Mouse (Mus musculus) inflammation-experienced regulatory T-cells, adult 6 months (primary cell): ENCODE measurements around the gene Majin. TPM values are rescaled to one million over a fixed set of nuclear protein-coding genes. Genes with fewer than 3 reads are reported as not detected.
A peak's percentile ranks its signal among the peaks of the same experiment; 100 is the strongest.

ENCODE experiments used
- ATAC-seq: one replicate; pipeline ENCODE4 v1.8.0; 2017
- polyA plus RNA-seq, 3 experiments: library from polyadenylated mRNA; unstranded; fragments of 100-300 nt; shearing (Covaris generic); gene quantifications; one replicate each; pipeline ENCODE4 v1.2.1; 2017

The Majin gene
- polyA plus RNA-seq, 3 experiments from 2014 or later, result 0.55 to 0.79 TPM; not detected in 1

GRCm38 (mm10) chr19:6230411-6230810 lies 46.2 kb downstream of the Majin start:
- ATAC-seq, result no peak

- ATAC-seq, result no peak
Observed at GRCm38 (mm10) chr19:6231036-6231435, 46.8 kb downstream of the Majin start.

DNA sequence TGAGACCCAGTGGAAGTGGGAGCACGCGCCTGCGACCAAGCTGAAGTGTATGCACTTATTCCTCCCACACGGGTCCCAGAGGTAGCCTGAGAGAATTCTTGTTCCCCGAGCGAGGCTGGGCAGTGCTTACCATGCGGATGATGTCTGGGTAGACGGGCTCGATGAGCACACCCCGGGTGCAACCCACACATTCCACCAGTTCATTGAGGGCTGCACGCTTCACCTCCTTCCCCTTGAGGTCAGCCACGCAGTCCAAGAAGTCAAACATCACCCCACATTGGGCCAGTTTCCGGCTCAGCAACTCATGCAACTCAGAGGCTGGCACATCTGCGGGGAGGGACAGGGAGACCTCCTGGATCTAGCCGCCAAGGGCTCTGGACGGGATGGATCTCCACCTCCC lies 49.5 kb downstream of the Majin start:
- ATAC-seq, result no peak

- no peak for ATAC-seq
Observed at GRCm38 (mm10) chr19:6234337-6235083, 50.3 kb downstream of the Majin start.

- peak; percentile 90 for ATAC-seq
Observed at GRCm38 (mm10) chr19:6235084-6236052, 51.2 kb downstream of the Majin start, which contains the start of gene Ppp2r5b. TSS of gene Ppp2r5b (minus strand) at chr19:6235872.

- peak; percentile 85 for ATAC-seq
Observed at GRCm38 (mm10) chr19:6236053-6236441, 51.9 kb downstream of the Majin start.

DNA sequence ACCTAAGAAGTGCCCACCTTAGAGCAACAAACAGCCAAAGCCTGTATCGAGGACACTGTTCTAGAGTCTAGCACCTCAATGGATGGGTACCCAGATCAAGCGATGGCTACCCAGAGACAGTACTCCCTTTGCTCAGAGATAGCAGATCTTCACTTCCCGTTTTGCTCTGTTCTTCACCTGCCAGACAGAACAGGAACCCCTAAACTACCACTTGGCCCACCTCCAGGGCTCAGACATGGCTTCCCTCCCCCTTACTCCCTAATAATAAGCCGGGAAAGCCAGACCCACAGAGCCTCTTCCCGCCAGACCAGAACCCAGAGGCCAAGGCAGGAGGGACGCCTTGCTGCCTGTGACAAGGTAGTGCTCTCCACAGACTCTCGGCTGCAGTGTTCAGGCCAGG lies 52.7 kb downstream of the Majin start:
- ATAC-seq, result no peak

DNA sequence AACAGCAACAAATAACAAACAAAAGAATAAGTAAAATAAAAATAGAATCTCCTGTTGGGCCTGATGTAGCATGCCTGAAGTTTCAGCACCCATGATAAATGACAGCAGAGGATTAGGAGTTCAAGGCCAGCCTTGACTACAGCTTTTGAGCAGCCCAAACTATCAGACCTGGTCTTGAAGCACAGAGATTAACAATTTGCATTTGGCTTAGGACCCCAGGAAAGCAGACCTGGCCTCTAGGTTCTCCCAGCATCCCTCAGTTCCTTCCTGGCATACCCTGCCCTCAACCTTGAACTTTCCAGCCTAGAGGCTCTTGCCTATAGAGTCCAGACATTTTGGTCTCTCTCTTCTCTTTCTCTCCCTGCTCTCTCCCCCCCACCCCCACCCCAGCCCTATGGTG lies 54.6 kb downstream of the Majin start:
- ATAC-seq, result no peak

DNA sequence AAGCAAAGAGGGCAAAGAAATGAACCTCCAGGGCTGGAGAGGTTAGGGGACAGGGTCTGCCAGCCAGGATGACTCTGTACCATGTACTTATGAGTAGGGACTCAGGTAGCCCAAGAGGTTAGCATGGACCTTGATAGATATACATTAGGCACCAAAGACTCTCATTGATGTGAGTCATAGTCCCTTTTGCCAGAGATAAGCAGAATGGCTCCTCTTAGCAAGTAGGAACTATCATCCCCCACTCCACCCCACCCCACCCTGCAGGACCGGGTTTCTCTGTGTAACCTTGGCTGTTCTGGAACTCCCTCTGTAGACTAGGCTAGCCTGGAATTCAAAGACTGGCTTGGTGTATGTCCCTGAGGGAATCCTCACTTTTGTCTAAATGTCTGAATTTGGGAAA lies 55.9 kb downstream of the Majin start:
- no peak for ATAC-seq

DNA sequence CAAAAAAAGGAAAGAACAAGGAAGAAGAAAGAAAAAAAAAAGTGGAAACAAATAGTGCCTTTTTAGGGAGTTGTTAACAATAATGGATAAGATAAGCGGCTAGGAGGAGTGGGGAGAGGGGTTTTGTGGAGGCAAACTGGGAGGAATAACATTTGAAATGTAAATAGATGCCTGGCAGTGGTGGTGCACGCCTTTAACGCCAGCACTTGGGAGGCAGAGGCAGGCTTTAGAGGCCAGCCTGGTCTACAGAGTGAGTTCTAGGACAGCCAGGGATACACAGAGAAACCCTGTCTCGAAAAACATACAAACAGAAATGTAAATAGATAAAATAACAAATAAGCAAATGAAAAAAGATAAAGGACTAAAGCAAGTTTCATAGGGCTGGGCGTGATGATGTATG lies 56.5 kb downstream of the Majin start:
- ATAC-seq, result no peak

DNA sequence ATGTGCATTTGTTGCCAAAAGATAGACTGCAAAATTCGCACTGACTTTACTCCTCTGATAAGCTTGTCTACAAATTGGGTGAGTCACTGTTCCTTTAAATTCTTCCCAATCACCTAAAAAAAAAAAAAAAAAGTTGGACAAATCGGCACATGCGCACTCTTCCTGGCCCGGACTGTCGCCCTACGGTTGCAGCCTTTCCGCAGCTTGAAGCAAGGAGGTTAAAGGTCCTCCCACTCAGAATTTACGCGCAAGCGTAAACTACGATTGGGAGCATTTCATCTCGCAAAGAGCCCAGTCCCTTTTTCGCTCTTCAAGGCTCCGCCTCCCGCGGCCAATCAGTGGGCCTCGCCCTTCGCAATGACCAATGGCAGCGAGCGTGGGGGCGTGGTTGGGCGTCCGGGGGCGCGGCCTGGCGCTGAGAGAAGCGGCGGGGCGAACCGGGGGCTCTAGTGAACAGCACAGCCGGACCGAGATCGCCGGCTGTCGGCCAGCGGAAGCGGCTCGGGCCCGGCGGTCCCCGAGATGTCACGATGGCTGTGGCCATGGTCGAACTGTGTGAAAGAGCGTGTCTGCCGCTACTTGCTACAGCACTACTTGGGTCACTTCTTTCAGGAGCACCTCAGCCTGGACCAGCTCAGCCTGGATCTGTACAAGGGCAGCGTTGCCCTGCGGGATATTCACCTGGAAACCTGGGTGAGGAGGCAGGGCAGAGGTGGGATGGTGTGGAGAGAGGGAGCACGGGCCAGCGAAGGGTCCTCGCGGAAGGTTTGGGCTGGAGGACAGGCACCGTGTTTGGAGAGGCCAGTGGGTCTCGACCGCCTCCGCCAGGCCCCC lies 57.3 kb downstream of the Majin start, which contains the start of gene Atg2a:
Gene Atg2a, plus strand, starts transcription at position 395 of the 834 bp plus-strand sequence.
- ATAC-seq, result peak; percentile 90

- peak; percentile 74 for ATAC-seq
Observed at GRCm38 (mm10) chr19:6242281-6242680, 58.1 kb downstream of the Majin start.

GRCm38 (mm10) chr19:6243226-6243625 lies 59.0 kb downstream of the Majin start:
- no peak for ATAC-seq

DNA sequence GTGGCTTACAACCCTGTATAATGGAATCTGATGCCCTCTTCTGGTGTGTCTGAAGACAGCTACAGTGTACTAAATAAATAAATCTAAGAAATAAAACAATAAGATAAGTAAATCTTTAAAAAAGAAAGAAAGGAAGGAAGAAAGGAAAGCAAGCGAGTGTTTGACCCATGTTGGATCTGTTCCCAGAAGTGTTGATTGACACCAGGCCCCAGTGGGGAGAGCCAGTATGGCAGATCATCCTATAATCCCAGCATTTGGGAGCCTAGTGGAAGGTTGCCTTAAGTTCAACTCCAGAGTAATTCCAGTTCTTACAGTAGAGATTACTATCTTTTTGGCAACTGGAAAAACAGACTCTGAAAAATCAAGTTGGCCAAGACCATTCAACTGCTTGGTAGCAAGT lies 61.6 kb downstream of the Majin start:
- no peak for ATAC-seq

- ATAC-seq, result no peak
Observed at GRCm38 (mm10) chr19:6247526-6248300, 63.5 kb downstream of the Majin start.

- ATAC-seq, result no peak
Observed at GRCm38 (mm10) chr19:6253021-6253420, 68.8 kb downstream of the Majin start.

- ATAC-seq, result no peak
Observed at GRCm38 (mm10) chr19:6260428-6260827, 76.2 kb downstream of the Majin start.

- ATAC-seq, result no peak
Observed at GRCm38 (mm10) chr19:6260946-6261345, 76.8 kb downstream of the Majin start.

- ATAC-seq, result no peak
Observed at GRCm38 (mm10) chr19:6261379-6261778, 77.2 kb downstream of the Majin start.

GRCm38 (mm10) chr19:6262222-6262621 lies 78.0 kb downstream of the Majin start:
- no peak for ATAC-seq

GRCm38 (mm10) chr19:6262839-6263433 lies 78.7 kb downstream of the Majin start:
- no peak for ATAC-seq
